Mouse (Mus musculus): ENCODE measurements at regions not wholly inside any gene's neighbourhood (a gene's known extent, or its start where the extent isn't known, plus 50 kb on each side); places are given as distances from the start of the nearest gene placed in this dataset.

GRCm38 (mm10) chr14:48754080-48754720 lies 80.6 kb upstream of the Otx2 start:
- DNase-seq (ENCODE audit: low spot score): no peak

- DNase-seq (ENCODE audit: low spot score): no peak
Observed at GRCm38 (mm10) chr14:48753517-48754079, 80.0 kb upstream of the Otx2 start.

GRCm38 (mm10) chr14:48753084-48753483 lies 79.5 kb upstream of the Otx2 start:
- no peak for DNase-seq (ENCODE audit: low spot score)

- no peak for DNase-seq (ENCODE audit: low spot score)
Observed at GRCm38 (mm10) chr14:48752579-48752905, 78.9 kb upstream of the Otx2 start.

GRCm38 (mm10) chr14:48751751-48752578 lies 78.3 kb upstream of the Otx2 start:
- DNase-seq (ENCODE audit: low spot score): no peak

GRCm38 (mm10) chr14:48750994-48751393 lies 77.4 kb upstream of the Otx2 start:
- DNase-seq (ENCODE audit: low spot score): no peak

GRCm38 (mm10) chr14:48748976-48749375 lies 75.4 kb upstream of the Otx2 start:
- no peak for DNase-seq (ENCODE audit: low spot score)

DNA sequence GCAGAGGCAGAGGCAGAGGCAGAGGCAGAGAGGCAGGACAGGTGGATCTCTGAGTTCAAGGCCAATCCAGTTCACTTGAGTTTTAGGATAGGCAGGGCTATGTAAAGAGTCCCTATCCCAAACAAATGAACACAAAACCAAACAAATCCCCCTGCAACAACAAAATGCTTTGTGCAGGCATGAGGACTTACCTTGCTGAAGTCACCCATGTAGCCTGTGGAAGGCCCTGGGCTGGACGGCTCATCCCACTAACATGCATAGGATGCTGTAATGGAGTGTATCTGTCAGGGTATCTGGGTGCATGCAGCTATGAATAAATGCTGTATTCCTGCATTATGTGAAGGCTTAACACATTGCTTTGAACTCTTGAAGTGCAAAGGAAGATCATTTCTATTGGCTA lies 74.3 kb upstream of the Otx2 start:
- no peak for DNase-seq (ENCODE audit: low spot score)

DNA sequence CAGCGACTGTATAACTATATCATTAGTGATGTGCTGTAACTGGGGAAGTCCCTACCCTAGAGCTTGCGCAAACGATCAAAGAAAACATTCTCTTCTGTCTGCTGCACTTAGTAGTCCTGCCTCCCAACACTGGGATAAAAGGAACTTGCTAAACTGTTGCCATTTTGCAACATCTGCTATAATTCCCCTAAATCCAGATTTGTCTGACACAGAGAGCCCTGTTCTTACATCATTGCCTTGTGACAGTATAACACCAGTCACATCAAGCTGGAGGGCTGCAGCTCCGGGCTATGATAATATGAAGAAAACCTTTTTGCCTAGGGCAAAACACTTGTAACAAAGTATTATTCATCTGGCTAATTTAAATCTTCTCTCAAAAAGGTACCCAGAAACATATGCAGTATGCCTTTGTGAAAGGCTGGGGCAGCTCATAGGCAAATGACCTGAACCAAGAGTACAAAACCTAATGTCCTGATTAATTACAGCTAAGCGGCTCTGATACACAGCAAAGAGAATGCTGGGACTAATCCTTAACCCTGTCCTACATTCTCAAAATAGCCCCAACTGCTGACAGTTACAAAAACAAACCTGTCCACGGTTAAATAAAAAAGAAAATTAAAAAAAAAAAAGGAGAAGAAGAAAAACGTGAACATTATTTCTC lies 67.5 kb upstream of the Otx2 start:
- no peak for DNase-seq (ENCODE audit: low spot score)

DNA sequence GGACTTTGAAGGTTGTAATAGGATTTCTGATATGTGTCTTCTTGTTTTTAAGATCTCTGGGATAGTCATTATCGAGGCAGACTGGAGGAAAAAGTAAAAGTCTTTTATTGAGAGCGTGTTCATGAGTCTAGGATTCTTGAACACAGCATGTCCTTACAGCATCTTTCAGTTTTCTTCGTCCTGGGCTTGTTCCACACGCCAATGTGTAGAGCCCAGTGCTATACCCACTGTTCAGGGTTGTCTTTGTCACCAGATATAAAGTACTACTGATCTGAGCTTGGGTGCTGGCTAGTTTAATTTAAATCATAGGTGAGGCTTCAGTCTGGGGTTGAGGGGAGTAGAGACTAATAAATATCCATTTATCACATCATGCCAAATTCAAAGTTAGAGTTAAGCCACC lies 65.5 kb upstream of the Otx2 start:
- DNase-seq (ENCODE audit: low spot score): no peak

GRCm38 (mm10) chr14:48738641-48739040 lies 65.0 kb upstream of the Otx2 start:
- no peak for DNase-seq (ENCODE audit: low spot score)

DNA sequence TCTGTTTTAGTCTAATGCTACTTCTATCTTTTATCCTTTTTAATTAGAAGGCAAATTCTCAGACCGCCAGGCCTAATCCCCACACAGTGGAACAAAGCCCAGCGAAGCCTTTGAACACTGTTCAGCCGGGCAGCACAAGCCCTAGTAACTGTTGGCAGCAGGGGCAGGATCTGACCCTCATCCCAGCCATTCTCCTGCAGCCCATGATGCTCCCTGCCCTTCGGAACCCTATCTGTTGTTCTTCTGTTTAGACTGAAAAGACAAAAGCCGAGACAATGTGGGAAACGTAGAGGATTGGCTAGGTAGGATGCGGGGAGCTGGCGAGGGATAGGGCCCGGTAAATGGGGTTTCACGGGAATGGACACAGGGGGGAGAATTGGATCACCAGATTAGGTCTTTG lies 64.6 kb upstream of the Otx2 start:
- DNase-seq (ENCODE audit: low spot score): no peak

DNA sequence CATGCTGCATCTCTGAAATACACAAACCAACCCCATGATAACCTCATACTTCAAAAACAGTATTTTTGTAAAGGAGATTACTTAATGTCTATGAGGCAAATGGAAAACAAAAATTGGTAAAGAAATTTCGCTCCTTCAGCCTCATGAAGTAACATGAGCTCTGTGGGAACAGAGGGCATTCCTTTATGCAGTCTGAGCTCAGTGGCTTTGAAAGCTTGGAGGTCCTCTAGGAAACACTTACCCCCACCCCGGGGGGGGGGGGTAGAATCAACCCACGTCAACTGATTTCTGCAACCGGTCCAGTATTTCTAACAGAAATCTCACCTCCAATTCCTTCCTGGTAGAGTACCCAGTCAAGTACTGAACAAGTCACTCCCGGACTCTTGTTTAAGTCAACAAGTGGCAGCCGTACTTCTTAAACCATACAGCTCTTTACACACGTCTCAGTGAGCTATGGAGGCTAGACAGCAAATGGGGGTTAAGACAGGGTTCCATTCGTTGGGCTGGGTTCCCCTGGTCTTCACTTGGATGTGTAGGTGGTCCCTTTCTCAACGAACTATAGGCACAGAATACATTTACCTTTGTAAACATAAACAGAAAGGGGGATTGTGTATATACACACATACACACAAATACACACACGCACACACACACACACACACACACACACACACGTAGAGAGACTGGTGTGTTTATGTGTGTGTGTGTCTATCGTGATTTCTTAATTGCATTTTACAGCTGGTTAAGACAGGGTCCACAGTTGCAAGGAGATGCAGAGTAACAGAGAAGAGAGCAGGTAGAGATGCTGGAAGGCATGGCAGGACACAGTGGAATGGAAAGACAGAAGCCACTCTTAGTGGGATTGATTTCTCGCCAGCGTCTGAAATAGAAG lies 63.6 kb upstream of the Otx2 start:
- no peak for DNase-seq (ENCODE audit: low spot score)

GRCm38 (mm10) chr14:48736211-48736610 lies 62.6 kb upstream of the Otx2 start:
- no peak for DNase-seq (ENCODE audit: low spot score)

- no peak for DNase-seq (ENCODE audit: low spot score)
Observed at GRCm38 (mm10) chr14:48729996-48730395, 56.4 kb upstream of the Otx2 start.
